Mouse (Mus musculus) urinary bladder, postnatal 25 days (tissue): Measurements from ENCODE around the gene Aif1l.

Experiments
- DNase-seq: peaks from one replicate; pipeline ENCODE4 v3.0.0; 2022; ENCODE audit warnings: low spot score

Gene Aif1l

GRCm38 (mm10) chr2:31952725-31953124, 2.8 kb downstream of the Aif1l start:
- DNase-seq, result no peak

- DNase-seq, result no peak
Measured at GRCm38 (mm10) chr2:31953687-31954086, 3.7 kb downstream of the Aif1l start.

- no peak for DNase-seq
Measured at GRCm38 (mm10) chr2:31954779-31955181, 4.8 kb downstream of the Aif1l start.

- no peak for DNase-seq
Measured at GRCm38 (mm10) chr2:31955686-31956085, 5.7 kb downstream of the Aif1l start.

- DNase-seq, result no peak
Measured at GRCm38 (mm10) chr2:31957211-31957610, 7.3 kb downstream of the Aif1l start.

- DNase-seq, result no peak
Measured at GRCm38 (mm10) chr2:31960986-31961385, 11.0 kb downstream of the Aif1l start.

GRCm38 (mm10) chr2:31961791-31962222, 11.9 kb downstream of the Aif1l start:
- no peak for DNase-seq

- DNase-seq, result no peak
Measured at GRCm38 (mm10) chr2:31962501-31963224, 12.7 kb downstream of the Aif1l start.

GRCm38 (mm10) chr2:31963491-31963890, 13.6 kb downstream of the Aif1l start:
- no peak for DNase-seq

- peak; percentile 27 for DNase-seq
Measured at GRCm38 (mm10) chr2:31964191-31964590, 14.3 kb downstream of the Aif1l start.

- DNase-seq, result no peak
Measured at GRCm38 (mm10) chr2:31965110-31965509, 15.2 kb downstream of the Aif1l start.

- no peak for DNase-seq
Measured at GRCm38 (mm10) chr2:31966801-31967200, 16.9 kb downstream of the Aif1l start.

GRCm38 (mm10) chr2:31972589-31972988, 22.6 kb downstream of the Aif1l start:
- no peak for DNase-seq

GRCm38 (mm10) chr2:31974141-31974808, 24.3 kb downstream of the Aif1l start, which contains the start of gene Nup214:
Gene Nup214 (plus strand): TSS chr2:31974436.
- peak; percentile 100 for DNase-seq

- DNase-seq, result no peak
Measured at GRCm38 (mm10) chr2:31974809-31975371, 25.0 kb downstream of the Aif1l start.

- no peak for DNase-seq
Measured at GRCm38 (mm10) chr2:31987774-31988173, 37.8 kb downstream of the Aif1l start.

GRCm38 (mm10) chr2:31990961-31991360, 41.0 kb downstream of the Aif1l start:
- DNase-seq, result no peak

- DNase-seq, result no peak
Measured at GRCm38 (mm10) chr2:31994896-31995295, 45.0 kb downstream of the Aif1l start.

- no peak for DNase-seq
Measured at GRCm38 (mm10) chr2:31996060-31996459, 46.1 kb downstream of the Aif1l start.

GRCm38 (mm10) chr2:31997539-31997938, 47.6 kb downstream of the Aif1l start:
- DNase-seq, result no peak

GRCm38 (mm10) chr2:31998443-31998842, 48.5 kb downstream of the Aif1l start:
- no peak for DNase-seq

- DNase-seq, result no peak
Measured at GRCm38 (mm10) chr2:32008311-32008710, 58.4 kb downstream of the Aif1l start.

GRCm38 (mm10) chr2:32008716-32009115, 58.8 kb downstream of the Aif1l start:
- no peak for DNase-seq
